Mouse (Mus musculus) gastrocnemius, postnatal 36 days (tissue): ENCODE measurements at regions not wholly inside any gene's neighbourhood (a gene's known extent, or its start where the extent isn't known, plus 50 kb on each side); places are given as distances from the start of the nearest gene placed in this dataset.

ENCODE experiments used
- DNase-seq, 2 experiments: peaks; one replicate each; pipeline ENCODE4 v3.0.0; 2022
- intact Hi-C: fragments of 180-260 bp; cut with DNase I; formaldehyde crosslinking; loops from one replicate; pipeline ENCODE4 v1.15.1; 2025

- intact Hi-C loops: no loop called here
- no peak for DNase-seq
Measured at GRCm38 (mm10) chrX:158544021-158544420, 500.9 kb upstream of the Cnksr2 start.

GRCm38 (mm10) chrX:158577856-158578255, 534.8 kb upstream of the Cnksr2 start:
- intact Hi-C loops: no loop called here
- no peak for DNase-seq

GRCm38 (mm10) chrX:158613136-158613535, 570.0 kb upstream of the Cnksr2 start:
- no peak for DNase-seq
- intact Hi-C loops: no loop called here

GRCm38 (mm10) chrX:158613607-158614006, 570.5 kb upstream of the Cnksr2 start:
- no peak for DNase-seq
- intact Hi-C loops: no loop called here

GRCm38 (mm10) chrX:158614029-158614428, 570.9 kb upstream of the Cnksr2 start:
- intact Hi-C loops: no loop called here
- DNase-seq: no peak

GRCm38 (mm10) chrX:158614452-158614851, 571.4 kb upstream of the Cnksr2 start:
- intact Hi-C loops: no loop called here
- no peak for DNase-seq

- intact Hi-C loops: no loop called here
- DNase-seq: no peak
Measured at GRCm38 (mm10) chrX:158615096-158615495, 572.0 kb upstream of the Cnksr2 start.

- intact Hi-C loops: no loop called here
- no peak for DNase-seq
Measured at GRCm38 (mm10) chrX:158627390-158627789, 582.7 kb upstream of the Rps6ka3 start.

GRCm38 (mm10) chrX:158632406-158632805, 577.7 kb upstream of the Rps6ka3 start:
- DNase-seq: no peak
- intact Hi-C loops: no loop called here

- no peak for DNase-seq
- intact Hi-C loops: no loop called here
Measured at GRCm38 (mm10) chrX:158652226-158652625, 557.9 kb upstream of the Rps6ka3 start.

GRCm38 (mm10) chrX:158656188-158656587, 553.9 kb upstream of the Rps6ka3 start:
- DNase-seq: no peak
- intact Hi-C loops: no loop called here

GRCm38 (mm10) chrX:158694191-158694590, 515.9 kb upstream of the Rps6ka3 start:
- intact Hi-C loops: no loop called here
- no peak for DNase-seq

- intact Hi-C loops: no loop called here
- peak in 1 of 2 experiments; percentile 5 for DNase-seq
Measured at GRCm38 (mm10) chrX:158703411-158703810, 506.7 kb upstream of the Rps6ka3 start.

- intact Hi-C loops: no loop called here
- no peak for DNase-seq
Measured at GRCm38 (mm10) chrX:158709811-158710210, 500.3 kb upstream of the Rps6ka3 start.

GRCm38 (mm10) chrX:158744738-158745137, 465.4 kb upstream of the Rps6ka3 start:
- intact Hi-C loops: no loop called here

GRCm38 (mm10) chrX:158745766-158746541, 464.2 kb upstream of the Rps6ka3 start:
- intact Hi-C loops: no loop called here

More at GRCm38 (mm10) chrX:158744738-158745137, 465.4 kb upstream of the Rps6ka3 start:
- DNase-seq: no peak

More at GRCm38 (mm10) chrX:158745766-158746541, 464.2 kb upstream of the Rps6ka3 start:
- DNase-seq: no peak
